Mouse (Mus musculus): ENCODE measurements around the gene Plgrkt. TPM values are rescaled to one million over a fixed set of nuclear protein-coding genes. Genes with fewer than 3 reads are reported as not detected.
"Not testable (repeated sequence)": the region's sequence is repeated elsewhere in the genome, so short reads cannot be mapped to it uniquely, and the experiment has no call there.

The Plgrkt gene
- total RNA-seq (2021) = 10 to 100 TPM; 27.9 to 29.5 TPM
- long read RNA-seq, experiment 1, transcript Plgrkt-208 (6 exons, 1,020 nt) = major isoform, 6 of 10 reads
- long read RNA-seq, experiment 1, partial matches to known transcripts = 2 of 10 reads
- long read RNA-seq, experiment 1, other reads (novel, unspliced or antisense) = 1 of 10 reads
- long read RNA-seq, experiment 2, transcript Plgrkt-208 (6 exons, 1,020 nt) = major isoform, 7 of 13 reads
- long read RNA-seq, experiment 2, partial matches to known transcripts = 4 of 13 reads
- long read RNA-seq, experiment 2, other reads (novel, unspliced or antisense) = 2 of 13 reads

GRCm38 (mm10) chr19:29366969-29367622, at the start of gene Plgrkt, which contains the start of gene Cd274:
Plgrkt (minus strand) TSS chr19:29367390.
Cd274 (plus strand) TSS chr19:29367455.
- intact Hi-C loops (cut with DNase I) = no loop called here

GRCm38 (mm10) chr19:29416393-29416902, 49.3 kb upstream of the Plgrkt start:
- intact Hi-C loops (cut with DNase I) = no loop called here
- no peak for DNase-seq (ENCODE audit: low spot score in 2 of 2)

More at GRCm38 (mm10) chr19:29366969-29367622, at the start of gene Plgrkt, which contains the start of gene Cd274:
- DNase-seq (ENCODE audit: low spot score in 2 of 2) = peak; percentile 47 to 55

GRCm38 (mm10) chr19:29414917-29415316, 47.7 kb upstream of the Plgrkt start:
- intact Hi-C loops (cut with DNase I); DNase-seq (ENCODE audit: low spot score in 2 of 2): not testable (repeated sequence)

GRCm38 (mm10) chr19:29414513-29414912, 47.3 kb upstream of the Plgrkt start:
- intact Hi-C loops (cut with DNase I) = no loop called here
- DNase-seq (ENCODE audit: low spot score in 2 of 2) = no peak

GRCm38 (mm10) chr19:29412476-29413420, 45.6 kb upstream of the Plgrkt start:
- peak; percentile 6 to 41 for DNase-seq (ENCODE audit: low spot score in 2 of 2)

DNA sequence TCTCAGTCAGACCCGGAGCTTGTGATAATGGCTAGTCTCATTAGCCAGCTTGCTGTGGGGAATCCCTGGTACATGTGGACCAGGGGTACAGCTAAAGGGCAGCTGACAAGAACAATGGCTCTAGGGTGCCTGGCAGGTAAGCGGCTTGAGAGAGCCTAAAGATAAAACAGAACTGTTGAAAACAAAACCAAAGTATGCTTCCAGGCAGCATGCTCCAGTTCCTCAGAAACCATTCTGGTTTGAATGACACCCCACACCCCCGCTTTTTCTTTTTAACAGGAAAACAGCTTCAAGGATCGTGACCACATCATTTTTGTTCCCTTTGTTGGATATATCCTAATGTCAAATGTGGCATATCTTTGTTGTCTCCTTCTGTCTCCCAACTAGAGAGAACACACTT, 43.4 kb upstream of the Plgrkt start, which contains the start of gene Pdcd1lg2:
TSS of gene Pdcd1lg2 (plus strand) at position 301 of the 400 bp plus-strand sequence.
- intact Hi-C loops (cut with DNase I) = no loop called here
- no peak for DNase-seq (ENCODE audit: low spot score in 2 of 2)

More at GRCm38 (mm10) chr19:29412476-29413420, 45.6 kb upstream of the Plgrkt start:
- intact Hi-C loops (cut with DNase I) = no loop called here

- no peak for DNase-seq (ENCODE audit: low spot score in 2 of 2)
- intact Hi-C loops (cut with DNase I) = no loop called here
These were observed 39.1 kb upstream of the Plgrkt start for GRCm38 (mm10) chr19:29406042-29407017.

DNA sequence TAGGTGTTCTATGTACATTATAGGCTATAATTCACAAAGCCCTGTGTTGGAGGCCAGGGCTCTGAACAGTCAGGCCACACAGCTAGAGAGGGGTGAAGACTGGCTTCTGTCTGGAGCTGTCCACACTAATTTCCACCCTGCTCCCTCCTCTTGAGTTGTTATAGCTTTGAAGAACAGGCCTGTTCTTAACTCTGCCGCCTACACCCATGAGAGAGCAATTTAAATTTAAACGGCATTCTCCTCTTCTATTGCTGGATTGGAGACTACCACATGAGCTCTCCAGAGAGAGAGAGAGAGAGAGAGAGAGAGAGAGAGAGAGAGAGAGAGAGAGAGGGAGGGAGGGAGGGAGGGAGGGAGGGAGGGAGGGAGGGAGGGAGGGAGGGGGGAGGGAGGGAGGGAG, 38.2 kb upstream of the Plgrkt start:
- intact Hi-C loops (cut with DNase I) = no loop called here
- peak in 1 of 2 experiments; percentile 17 for DNase-seq (ENCODE audit: low spot score in 2 of 2)

DNA sequence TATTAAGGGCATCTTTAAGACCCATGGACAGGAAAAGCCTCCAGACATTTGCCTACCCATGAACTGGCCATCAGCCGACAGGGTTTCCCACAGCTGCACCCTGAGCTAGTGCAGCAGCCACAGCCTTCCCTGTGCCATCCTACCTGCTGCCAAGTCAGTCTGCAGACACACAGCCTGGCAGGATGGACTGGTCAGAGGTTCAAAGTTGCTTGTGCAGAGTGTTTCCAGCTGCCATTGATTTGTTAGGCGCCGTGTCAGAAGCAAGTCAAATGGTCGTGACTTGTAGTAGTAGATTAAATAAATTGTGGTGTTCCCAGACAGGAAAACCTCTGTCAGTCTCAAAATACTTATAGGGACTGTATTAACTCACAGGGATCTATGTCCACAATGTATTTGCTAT, 36.1 kb upstream of the Plgrkt start:
- DNase-seq (ENCODE audit: low spot score in 2 of 2) = no peak
- intact Hi-C loops (cut with DNase I) = no loop called here

- intact Hi-C loops (cut with DNase I) = no loop called here
- no peak for DNase-seq (ENCODE audit: low spot score in 2 of 2)
These were observed 35.4 kb upstream of the Plgrkt start for GRCm38 (mm10) chr19:29402621-29403020.

- intact Hi-C loops (cut with DNase I) = no loop called here
- DNase-seq (ENCODE audit: low spot score in 2 of 2) = no peak
These were observed 33.3 kb upstream of the Plgrkt start for GRCm38 (mm10) chr19:29400466-29400865.

DNA sequence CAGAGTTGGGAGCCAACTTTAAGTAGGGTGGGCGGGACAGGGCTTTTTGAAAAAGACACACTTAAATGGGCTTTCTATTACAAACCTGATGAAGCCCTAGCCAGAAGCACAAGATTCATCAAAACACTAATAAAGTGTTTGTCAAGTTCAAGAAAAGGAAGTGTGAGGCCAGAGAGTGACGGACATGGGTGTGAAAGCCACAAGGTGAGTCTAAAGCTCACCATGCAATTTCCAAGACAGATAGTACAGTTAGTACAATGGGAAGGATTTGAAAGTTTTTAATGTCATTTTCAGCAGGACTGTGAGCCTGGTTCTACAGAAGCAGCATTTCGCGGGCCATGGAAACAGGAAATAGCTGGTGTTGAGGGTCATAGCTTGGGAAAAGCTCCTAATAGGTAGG, 32.6 kb upstream of the Plgrkt start:
- intact Hi-C loops (cut with DNase I) = no loop called here
- DNase-seq (ENCODE audit: low spot score in 2 of 2) = no peak

GRCm38 (mm10) chr19:29396353-29396752, 29.2 kb upstream of the Plgrkt start:
- no peak for DNase-seq (ENCODE audit: low spot score in 2 of 2)
- intact Hi-C loops (cut with DNase I) = no loop called here

DNA sequence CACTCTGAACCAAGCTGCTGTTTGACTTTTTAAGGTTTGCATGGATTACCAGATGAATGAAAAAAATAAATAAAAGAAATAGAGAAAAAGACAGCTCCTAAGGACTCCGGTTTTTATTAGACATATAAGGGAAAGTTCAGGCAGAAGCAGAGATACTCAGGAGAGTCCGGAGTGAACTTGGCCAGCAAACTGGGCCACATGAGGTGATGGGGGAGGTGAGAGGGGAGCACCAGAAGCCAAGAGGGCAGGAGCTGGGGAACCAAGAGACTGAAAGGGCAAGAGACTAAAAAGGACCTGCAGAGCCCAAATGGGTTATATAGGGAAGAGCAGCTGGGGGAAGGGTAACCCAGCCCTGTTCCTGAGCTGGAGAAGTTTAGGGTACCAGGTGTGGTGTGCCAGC, 27.5 kb upstream of the Plgrkt start:
- DNase-seq (ENCODE audit: low spot score in 2 of 2) = no peak
- intact Hi-C loops (cut with DNase I) = no loop called here

DNA sequence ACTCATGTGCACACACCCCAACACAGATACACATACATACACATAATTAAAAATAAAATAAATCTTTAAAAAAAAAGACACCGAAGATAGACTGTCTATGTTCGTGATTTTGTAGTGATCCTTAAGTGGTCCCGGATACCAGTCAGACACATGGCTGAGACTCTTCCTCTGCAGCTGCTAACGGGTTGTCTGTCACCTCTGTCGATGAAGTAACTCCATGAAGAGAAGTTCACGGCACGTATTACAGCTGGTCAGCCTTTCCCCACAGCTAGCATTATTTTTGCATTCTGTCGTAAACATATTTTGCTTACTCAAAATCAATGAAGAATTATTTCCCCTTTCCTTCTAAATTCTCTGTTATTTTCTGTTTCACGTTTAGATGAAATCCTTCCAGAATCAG, 26.1 kb upstream of the Plgrkt start:
- intact Hi-C loops (cut with DNase I) = no loop called here

DNA sequence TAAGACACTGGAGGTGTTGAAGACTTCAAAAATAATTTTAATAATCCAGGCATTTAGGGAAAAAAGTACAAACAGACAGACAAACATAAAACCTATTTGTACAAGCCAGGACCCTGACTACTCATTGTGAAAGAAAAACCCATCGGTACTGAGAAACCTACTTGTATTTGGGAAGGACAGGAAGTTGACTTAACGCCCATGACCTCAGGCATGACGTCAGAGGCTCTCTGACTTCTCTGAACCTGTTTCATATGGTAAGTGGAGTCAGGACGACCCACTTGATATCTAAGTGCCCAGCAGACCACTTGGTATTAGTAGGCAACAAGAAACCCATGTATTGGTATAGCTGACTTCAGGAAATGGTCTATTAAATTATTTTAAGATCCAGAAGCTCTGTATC, 24.1 kb upstream of the Plgrkt start:
- DNase-seq (ENCODE audit: low spot score in 2 of 2) = no peak
- intact Hi-C loops (cut with DNase I) = no loop called here

More for the DNA sequence above, 26.1 kb upstream of the Plgrkt start:
- no peak for DNase-seq (ENCODE audit: low spot score in 2 of 2)

GRCm38 (mm10) chr19:29390483-29390882, 23.3 kb upstream of the Plgrkt start:
- no peak for DNase-seq (ENCODE audit: low spot score in 2 of 2)
- intact Hi-C loops (cut with DNase I) = no loop called here

- intact Hi-C loops (cut with DNase I) = no loop called here
- no peak for DNase-seq (ENCODE audit: low spot score in 2 of 2)
These were observed 21.6 kb upstream of the Plgrkt start for GRCm38 (mm10) chr19:29388818-29389217.

Measured in left cerebral cortex, postnatal 14 days (tissue).